Mouse (Mus musculus) 416B (cell line): Measurements from ENCODE around the gene Kcna7.
A peak's percentile ranks its signal among the peaks of the same experiment; 100 is the strongest.
"Not testable (repeated sequence)": the region's sequence is repeated elsewhere in the genome, so short reads cannot be mapped to it uniquely, and the experiment has no call there.

Source experiments
- DNase-seq: peaks from one replicate; pipeline ENCODE4 v3.0.0; 2011; ENCODE audit warnings: low read depth

Gene Kcna7

DNA sequence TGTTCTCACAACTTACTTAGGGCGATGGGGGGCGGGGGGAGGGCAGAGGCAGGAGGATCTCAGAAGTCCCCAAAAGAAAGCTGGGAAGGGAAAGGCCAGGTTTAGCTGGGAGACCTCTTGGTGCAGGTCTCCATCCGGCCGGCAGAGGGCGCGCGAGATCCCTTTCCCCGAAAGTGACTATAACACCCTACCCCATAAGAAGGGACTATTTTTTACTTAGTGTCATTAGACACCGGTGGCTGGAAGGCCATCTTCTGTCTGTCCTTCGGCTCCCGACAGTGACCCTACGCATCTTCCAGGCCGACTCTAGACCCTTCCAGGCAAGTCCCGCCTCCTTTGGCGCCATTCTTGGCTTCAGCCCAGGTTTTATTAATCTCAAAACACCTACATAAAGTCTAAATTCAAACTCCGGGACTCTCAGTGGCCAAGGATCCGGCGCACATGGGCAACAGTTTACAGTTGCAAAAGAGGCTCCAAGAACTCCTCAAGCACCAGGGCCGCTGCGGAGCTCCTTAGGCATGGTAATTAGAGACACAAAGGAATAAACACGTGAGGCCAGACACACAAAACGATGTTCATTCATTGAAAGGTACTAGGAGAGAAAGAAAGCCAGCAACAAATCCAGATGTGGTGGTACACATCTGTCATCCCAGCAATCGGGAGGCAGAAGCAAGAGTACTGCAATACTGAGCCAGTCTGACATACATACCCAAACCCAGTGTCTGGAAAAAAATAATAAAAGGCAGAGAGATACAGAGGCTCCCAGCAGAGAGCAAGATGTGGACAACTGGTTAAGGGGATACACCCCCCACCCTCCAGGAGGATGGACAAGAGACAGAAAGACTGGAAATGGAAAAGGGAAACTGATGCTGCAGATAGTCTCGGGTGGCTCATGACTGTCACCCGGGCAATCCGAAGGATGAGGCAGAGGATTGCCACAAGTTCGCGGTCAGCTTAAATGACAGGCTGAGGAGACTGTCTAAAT lies at the start of gene Kcna7:
Gene Kcna7 (plus strand): TSS at position 563 of the 985 bp plus-strand sequence.
- DNase-seq, result peak; percentile 76

DNA sequence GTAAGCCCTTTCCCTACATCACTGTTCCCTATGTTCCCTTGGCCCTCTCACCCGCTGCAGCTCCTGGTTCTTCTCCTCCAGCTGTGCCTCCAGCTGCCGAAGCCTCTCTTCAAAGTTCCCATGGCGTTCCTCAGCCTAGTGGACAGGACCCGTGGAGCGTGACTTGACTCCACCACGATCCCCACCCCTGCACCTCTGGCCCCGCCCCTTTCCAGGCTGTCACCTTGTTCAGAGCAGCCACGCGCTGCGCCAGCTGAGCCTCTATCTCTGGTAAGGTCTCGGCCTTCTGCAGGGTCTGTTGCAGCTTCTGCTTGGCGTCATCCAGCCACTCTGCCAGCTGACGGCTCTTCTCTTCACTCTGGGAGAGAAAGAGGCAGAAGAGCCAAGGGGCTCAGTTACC lies 49.4 kb upstream of the Kcna7 start:
- no peak for DNase-seq

DNA sequence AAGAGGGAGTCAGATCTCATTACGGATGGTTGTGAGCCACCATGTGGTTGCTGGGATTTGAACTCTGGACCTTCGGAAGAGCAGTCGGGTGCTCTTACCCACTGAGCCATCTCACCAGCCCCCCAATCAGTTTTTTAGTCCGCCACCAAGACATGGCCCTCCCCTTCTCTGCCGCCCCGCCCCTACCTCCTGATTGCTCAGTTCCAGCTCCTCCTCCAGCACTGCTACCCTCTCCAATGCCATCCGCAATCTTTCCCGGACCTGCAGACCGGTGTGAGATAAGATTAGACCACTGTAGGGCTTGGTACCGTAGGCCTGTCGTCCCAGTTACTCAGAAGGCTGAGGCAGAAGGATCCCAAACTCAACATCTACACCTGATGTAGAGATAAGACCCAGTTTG lies 46.4 kb upstream of the Kcna7 start:
- DNase-seq, result not testable (repeated sequence)

DNA sequence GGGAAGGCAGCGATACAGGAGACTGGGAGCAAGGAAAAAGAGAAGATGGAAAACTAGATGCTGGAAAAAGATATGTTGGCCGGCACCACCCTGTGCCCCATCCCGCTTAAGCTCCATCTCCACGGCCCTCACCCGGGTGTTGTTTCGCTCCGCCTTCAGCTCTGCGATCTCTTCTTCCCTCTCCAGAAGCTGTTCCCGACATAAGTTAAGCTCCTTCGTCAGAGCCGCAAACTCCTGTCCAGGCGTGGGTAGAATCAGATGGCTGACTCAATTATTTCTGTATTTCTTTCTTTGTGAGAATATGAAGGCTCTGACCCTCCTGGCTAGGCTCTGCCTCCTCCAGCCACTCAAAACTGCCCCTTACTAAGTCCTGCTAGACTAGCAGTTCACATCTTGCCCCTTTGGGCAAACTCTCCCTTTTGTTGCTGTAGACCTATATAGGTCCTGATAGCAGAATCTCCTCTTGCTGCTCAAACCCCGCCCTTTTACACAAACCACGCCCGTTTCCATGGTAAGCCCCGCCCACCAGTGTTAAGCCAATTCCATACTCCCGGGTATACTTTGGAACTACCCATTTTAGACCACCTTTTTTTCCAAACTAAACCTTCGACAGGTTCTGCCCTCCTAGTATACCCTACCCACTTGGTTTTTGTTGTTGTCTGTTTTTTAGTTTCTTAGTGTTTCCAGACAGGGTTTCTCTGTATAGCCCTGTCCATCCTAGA lies 44.9 kb upstream of the Kcna7 start:
- DNase-seq, result no peak

DNA sequence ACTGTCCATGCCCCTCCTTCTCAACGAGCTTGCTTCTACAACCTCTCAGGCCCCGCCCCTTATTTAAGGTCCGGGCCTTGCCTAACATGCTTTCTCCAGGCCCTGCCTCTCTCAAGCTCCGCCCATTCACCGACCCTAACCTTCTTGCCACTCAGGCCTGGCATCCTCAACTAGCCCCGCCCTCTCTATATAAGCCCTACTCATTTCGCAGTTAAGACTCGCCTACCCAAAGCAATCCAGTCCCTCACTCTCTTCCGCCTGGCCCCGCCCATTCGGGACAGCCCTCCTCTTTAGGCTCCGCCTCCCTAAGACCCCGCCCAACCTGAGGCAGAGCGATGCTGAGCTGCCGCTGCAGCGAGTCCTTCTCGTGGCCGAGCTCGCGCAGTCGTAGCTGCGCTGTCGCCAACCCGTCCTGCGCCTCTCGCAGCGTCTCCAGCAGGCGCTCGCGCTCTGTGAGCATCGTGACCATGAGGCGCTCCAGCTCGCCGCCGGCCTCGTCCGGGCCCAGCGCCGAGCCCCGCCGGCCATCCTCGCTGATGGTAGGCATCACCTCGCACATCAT lies 44.1 kb upstream of the Kcna7 start:
- no peak for DNase-seq

DNA sequence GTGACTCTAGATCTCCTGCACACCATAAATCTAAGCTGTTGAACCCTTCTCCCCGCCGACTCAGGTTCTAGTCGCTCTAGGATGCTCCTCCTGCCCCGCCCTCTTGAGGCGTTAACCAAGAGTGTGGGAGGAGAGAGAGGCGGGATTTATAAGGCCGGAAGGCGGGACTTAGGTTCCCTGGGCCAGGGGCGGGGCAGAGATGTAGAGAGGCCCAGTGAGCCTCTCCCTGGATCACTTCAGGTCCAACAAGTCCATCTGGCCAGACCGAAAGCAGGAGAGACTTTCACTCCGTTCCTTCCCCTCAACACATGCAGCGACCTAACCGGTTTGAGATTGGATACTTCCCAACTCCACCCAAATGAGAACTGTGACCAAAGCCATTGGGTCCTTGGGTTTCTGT lies 42.7 kb upstream of the Kcna7 start:
- DNase-seq, result peak; percentile 51

DNA sequence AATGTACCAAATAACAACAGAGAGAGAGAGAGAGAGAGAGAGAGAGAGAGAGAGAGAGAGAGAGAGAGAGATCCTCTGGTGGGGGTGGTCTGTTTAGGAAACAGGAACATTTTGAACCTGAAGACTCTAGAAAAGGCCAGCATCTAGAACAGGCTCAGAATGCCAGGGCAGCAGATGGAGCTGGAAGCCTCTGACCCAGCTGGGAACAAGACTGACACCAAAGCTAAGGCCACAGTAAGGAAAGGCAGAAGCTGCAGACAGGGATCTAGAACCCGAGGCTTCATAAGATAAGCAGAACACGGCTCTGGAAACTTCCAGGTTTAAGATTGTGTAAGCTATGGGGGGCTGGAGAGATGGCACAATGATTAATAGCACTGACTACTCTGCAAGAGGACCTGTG lies 41.5 kb upstream of the Kcna7 start:
- no peak for DNase-seq

DNA sequence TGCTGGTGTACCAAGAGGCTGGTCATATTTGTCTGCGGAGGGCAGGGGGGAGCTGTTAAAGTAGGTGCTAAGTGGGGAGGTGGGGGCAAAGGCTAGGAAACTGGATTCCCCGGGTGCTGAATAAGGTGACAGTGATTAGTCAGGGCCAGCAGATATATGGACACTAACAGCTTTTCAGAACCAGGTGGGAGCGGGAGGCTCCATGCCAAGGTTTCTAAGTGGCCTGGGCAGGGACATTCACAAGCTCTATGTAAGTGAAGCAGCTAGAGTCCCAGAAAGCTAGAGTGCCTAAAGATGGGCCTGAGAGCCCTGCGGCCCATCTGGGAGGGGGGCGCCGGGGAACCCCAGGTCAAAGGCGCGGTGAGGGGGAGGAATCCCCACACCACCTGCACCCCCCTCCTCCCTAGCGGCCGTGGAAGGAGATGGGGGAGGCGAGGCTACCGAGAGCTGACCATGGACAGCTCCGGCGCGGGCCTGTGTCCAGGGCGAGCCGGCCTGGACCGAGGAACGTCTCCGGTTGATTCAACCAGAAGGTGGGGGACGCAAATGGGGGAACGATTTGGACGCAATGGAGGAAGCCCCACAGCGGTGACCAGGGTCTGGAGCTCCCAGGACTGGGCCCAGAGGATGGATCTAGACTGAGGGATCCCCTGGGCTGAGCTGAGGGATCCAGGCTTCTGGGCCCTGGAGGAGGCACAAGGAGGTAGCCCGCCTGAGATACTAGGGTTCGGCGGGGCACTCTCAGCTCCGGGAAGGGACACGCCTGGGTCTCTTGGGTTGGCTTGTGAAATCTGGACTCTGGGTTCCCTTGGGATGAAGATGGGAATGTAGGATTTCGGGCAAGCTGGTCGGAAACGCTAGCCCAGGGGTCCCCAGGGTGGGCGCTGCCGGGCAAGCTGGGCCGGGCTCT lies 39.5 kb upstream of the Kcna7 start:
- DNase-seq, result no peak

DNA sequence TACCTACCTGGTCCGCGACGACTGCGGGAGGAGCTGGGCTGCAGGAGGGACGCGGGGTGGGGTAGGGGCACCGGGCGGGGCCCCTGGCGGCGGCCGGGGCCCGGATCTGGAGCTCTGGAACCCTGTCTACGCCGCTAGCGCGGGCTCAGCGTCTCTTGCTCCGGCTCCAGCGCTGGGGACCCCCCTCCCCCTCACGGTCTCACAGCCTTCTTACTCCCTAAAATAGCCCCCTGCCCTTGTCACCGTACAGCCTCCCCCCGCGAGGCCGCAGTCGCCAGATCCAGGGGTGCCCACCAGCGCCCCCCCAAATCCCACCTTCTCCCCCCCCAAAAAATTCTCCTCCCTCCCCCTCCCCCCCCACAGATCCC lies 38.8 kb upstream of the Kcna7 start, which contains the start of gene Ppfia3:
Gene Ppfia3 (minus strand): TSS at position 368 of the 368 bp plus-strand sequence.
- no peak for DNase-seq

DNA sequence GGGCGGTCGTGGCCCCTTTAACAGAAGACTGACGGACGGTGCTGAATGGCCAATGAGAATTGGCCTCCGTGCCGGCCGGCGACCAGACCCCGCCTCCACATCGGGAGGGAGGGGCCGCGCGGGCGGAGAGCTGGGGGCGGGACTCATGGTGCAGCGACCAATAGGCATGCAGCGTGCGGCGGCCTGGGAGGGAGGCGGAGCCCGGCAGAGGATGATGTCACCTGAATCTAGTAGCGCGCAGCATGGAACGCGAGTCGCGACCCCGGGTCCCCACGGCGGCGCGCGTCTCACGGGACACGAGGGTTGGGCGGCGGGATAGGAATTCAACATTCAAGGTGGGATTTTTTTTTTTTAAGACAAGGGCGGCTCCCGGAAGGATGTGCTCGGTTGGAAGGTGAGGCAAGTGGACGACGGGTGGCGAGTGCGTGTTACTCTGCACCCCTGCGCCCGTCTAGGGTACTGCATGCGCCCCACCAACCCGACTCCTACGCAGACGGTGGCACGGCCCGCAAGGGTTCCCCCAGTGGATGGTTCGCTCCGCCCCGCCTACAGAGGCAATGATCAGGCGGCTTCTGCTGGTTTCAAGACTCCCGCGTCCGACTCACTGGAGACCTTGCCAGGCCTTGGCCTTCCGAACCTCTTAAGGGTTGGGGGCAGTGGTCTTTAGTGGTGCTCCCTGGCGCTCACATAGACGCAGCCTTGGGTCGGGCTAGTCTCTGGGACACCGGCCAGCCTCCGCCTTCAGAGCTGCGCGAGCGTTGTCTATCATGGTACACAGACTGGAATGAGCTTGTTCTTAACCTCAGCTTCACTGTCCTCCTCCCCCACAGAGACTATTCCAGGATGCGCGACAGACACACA lies 38.2 kb upstream of the Kcna7 start:
- DNase-seq, result peak; percentile 97

DNA sequence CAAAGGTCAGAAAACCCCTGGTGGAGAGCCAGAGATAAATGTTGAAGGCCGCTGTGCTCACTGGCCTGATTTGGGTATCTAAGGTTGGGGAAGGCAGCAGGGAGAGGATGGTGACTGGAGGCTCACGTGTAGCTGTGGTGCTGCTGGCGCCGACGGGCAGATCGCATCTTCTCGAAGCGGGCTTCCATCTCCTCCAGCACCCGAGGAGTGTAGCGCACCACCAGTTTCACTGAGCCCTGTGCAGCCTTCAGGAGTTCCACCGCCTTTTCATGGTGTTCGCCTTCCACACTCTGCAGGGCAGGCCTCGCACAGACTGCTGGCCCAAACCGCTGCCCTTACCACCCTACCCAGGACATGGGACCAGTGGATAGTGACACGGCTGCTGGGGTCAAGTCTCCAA lies 37.3 kb upstream of the Kcna7 start:
- DNase-seq, result no peak

DNA sequence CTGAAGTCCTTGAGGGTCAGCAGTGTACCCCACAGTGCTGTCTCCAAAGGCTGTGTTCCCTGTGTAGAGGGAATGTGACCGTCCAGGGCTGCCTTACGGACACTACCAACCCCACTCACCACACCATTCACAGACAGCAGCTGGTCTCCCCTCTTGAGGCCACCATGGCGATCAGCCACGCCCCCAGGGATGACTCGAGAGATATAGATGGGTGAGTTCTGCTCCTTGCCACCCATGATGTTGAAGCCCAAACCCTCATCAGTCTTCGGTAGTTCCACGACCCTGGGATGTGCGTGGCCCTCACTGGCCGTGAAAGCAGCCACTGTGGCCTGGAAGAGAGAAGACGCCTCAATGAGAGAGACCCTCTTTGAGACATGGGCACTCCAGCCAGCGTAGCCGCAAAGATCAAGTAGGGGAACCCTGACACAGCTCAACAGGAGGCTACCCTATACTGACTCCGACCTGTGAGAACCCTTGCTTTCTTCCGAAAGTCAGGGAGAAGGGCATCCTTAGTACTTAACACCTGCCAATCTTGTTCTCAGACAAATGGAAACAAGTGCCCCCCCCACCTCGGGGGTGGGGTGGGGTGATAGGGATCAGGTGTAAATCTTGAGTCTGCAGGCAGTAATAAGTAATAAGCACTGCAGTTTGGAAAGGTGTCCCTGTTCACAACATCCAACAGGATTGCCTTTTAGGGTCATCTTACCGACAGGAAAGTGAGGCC lies 36.3 kb upstream of the Kcna7 start:
- no peak for DNase-seq

DNA sequence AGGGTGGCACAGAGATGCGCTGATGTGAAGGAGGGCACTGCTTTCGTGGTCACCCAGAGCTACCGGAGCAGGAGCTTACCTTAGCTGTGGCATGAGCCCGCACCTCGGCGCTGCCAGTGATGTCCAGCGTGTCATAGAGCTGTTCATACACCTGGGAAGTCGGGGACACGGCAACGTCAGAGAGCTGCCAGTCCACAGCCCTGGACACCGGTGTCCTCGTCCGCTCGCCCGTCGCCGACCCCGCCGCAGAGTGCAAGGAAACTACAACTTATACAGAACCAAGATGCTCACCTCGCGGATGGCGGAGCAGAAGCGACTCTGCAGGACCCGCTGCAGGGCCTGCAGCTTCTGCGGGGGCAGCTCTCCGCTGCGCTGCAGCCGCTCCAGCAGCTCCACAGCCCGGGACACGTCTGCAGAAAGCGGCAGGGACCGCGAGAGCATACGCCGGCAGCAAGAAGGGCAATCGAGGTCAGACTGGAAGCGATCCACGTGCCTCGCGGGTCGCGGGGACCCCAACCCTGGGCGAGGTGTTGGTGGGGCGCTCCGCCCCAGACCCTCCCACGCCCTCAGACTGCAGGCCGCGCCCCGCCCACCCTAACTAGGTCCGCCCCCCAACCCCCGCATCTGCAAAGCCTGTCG lies 35.5 kb upstream of the Kcna7 start:
- no peak for DNase-seq

DNA sequence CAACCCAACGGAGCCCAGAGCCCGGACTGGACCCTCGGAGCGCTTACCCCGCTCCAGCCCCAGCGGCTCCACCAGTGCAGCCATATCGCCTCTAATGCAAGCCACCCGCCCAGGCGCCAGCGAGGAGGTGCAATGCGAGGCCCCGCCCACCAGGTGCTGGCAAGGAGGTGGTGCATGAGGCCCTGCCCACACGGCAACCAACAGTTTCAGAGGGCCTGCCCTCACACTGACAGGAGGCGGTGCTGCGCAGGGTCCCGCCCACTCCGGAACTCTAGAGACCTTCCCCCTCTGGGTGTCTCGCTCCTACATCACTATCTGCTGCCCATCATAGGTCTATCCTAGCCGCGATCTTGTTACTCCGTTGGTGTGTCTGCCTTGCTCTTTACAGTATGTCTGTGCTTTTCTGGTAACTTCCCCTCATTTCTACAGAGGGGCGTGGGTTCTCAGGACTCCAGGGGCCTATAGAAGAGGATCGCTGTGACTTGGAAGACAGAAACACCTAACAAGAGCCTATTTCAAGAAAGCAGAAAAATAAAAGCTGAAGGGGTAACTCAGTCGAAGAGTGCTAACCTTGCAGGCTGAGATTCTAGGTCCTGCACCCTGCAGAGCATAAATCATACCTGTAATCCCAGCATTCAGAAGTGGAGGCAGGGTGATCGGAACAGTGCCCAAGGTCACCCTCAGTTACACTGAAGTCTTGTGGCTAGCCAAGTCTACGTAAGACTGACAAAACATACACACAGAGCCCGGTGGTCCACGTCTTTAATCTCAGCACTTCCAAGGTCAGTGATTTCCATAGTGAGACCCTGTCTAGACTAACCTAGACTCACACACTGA lies 34.8 kb upstream of the Kcna7 start, which contains the start of gene Lin7b:
Gene Lin7b (minus strand): TSS at position 109 of the 837 bp plus-strand sequence.
- DNase-seq, result no peak

DNA sequence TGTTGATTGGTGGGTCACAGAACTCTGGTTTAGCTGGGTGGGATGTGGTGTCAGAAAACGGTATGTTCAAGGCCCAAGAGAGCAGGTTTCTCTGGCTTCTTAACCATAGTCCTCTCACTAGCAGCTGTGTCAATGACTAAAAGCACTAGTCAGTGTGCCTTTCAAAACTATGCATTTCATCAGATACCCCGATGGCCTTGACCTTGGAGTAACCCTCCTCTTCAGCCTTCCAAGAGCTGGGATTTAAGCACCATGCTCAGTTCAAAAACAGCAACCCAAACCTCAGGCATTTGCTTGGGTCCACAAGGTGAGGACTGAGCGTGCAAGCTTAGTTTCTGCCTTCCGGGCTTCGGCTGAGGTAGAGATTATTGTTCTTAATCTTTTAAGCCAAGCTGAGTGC lies 33.1 kb upstream of the Kcna7 start:
- DNase-seq, result peak; percentile 23

DNA sequence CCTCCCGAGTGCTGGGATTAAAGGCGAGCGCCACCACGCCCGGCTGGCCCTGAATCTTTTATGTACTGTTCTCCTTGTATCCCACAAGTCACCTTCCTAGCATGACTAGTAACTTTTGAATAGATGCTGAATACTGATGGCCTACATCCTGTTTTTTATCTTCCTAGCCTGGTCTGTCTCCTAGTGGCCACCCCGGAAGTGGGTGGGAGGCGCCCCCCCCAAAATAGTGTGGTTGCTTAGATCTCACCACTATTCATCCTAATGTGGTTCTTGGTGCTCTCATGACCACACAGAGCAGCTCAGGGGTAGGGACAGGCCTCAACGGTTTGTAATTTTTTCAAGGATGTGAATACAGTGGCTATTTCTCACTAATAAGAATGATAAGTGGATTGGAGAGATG lies 30.8 kb upstream of the Kcna7 start:
- DNase-seq, result peak; percentile 43

DNA sequence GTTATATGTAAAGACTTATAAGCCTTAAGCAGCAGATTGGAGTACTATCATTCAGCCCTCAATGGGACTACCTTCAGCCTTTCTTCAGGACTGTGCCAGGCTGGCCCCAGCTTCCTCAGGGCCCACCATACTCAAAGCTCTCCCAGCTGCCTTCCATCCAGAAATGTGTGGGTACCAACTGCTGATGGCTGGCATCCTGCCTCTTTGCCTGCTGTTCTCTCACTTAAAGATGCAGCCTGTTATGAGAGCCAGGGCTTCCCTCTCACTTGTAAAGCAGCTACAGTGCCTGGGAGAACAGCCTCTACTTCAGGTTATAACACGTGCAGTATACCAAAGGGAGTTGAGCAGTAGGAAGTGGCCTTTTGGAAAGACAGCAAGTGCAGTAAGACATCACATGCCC lies 29.4 kb upstream of the Kcna7 start:
- no peak for DNase-seq

DNA sequence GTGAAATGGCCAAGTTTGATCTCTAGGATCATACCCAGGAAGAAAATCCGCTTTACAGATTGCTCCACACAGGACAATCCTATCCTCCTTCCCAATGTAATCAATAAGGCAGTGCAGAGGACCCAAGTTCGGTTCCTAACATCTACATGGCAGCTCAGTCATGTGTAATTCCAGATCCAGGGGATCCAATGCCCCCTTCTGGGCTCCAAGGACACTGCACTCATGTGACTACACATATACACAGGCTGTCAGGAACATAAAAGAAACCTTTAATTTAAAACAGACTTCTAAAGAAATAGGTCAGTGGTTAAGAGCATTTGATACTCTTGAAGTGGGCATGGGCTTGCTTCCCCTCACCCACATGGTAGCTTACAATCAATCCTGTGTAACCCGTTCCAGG lies 19.4 kb upstream of the Kcna7 start:
- DNase-seq, result no peak

DNA sequence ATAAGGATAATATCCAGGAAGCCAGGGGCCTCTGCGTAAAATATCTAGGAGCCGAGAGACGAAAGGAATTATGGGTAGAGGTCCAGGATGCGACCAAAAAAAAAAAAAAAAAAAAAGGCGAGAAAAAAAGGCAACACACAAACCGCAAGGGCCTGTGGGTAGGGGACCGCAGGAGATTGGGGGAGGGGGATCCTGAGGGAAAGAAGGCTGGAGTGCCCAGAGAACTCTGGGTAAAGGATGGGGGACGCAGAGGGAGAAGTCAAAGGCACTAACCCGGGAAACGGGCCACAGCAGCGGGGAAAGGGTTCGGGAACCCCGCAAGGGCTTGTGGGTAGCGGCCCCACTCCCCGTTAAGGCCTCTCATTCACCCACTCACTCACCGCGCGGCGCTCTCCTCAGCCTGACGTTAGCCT lies 10.3 kb upstream of the Kcna7 start:
- DNase-seq, result no peak
